Mouse (Mus musculus): Measurements from ENCODE around the gene Tasp1.

- TF ChIP-seq CTCF (IDR thresholded peaks at IDR 0.05; ENCODE audit: borderline replicate concordance, insufficient read depth, low read depth, low read length) (no peak), POLR2A (IDR thresholded peaks at IDR 0.05; ENCODE audit: borderline replicate concordance, insufficient read depth, low read length) (no peak)
Measured at GRCm38 (mm10) chr2:140097131-140097591, 30.6 kb upstream of the Tasp1 start.

Measured in cerebellum, adult 2 months (tissue).